Mouse (Mus musculus) E14TG2a.4 (cell line): ENCODE data around the gene Dgkg.

ENCODE experiments used
- CTCF ChIP-seq: conservative IDR thresholded peaks from 2 replicates; pipeline ENCODE4 v1.5.1; 2014; ENCODE audit warnings: low read length
- POU5F1 ChIP-seq: IDR thresholded peaks from 2 replicates; pipeline ENCODE4 v1.6.1; 2014; ENCODE audit warnings: low read length, borderline replicate concordance

DNA sequence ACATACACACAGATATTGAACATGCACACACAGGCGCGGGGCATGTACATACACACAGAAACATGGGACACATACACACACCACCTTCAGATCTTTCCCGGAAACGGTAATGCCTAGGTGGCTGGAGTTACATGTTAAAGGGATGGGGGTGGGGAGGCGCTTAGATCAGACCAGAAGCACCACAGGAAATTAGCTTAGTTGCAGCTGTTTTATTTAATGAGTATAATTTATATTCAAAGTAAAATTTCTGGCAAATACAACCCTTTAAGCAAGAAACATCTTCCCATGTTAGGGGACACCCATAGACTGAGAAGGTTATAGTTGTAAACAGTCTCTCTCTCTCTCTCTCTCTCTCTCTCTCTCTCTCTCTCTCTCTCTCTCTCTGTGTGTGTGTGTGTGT lies 1.8 kb downstream of the Dgkg start:
- no peak for TF ChIP-seq CTCF
- TF ChIP-seq POU5F1: no peak
